23 mouse cellular contexts compared by ENCODE assay signal in genomic region chr9:65807818-65808217, GRCm38 (mm10).
"Had no signal": no experiment of that assay in that cellular context is flagged by ENCODE, and none has a peak within 500 bp of the region (broad histone marks: within the 10 kb centered on the region; RNA-seq: fewer than 3 reads in every experiment).

No protein-coding gene starts in this region.

- H3K27me3 ChIP-seq: kidney, embryonic 15.5 days; limb, embryonic 13.5 days; liver, embryonic 12.5 days; liver, embryonic 15.5 days; lung, embryonic 15.5 days; megakaryocyte, embryonic 14.5 days; midbrain, embryonic 13.5 days; neural tube, embryonic 13.5 days; stomach, embryonic 15.5 days had no signal

- H3K36me3 ChIP-seq: kidney, embryonic 15.5 days; limb, embryonic 13.5 days; liver, embryonic 12.5 days; liver, embryonic 15.5 days; lung, embryonic 15.5 days; midbrain, embryonic 13.5 days; neural tube, embryonic 13.5 days; stomach, embryonic 15.5 days had no signal

- H3K27ac ChIP-seq: kidney, embryonic 15.5 days; limb, embryonic 10.5 days; limb, embryonic 13.5 days; liver, embryonic 12.5 days; liver, embryonic 15.5 days; lung, embryonic 15.5 days; midbrain, embryonic 10.5 days; midbrain, embryonic 13.5 days; stomach, embryonic 15.5 days had no signal

- ATAC-seq: liver, embryonic 12.5 days; midbrain, embryonic 13.5 days; midbrain, embryonic 16.5 days had no signal

- DNase-seq: kidney, postnatal 10 days; kidney, postnatal 36 days; layer of hippocampus, adult 9-11 months; liver; lung, adult 18-20 months; lung, postnatal 36 days; retina, postnatal 1 day; right cerebral cortex, postnatal 25 days; spleen, adult 18-20 months; thymus, postnatal 25 days had no signal

- H3K9me3 ChIP-seq: kidney, embryonic 15.5 days; limb, embryonic 10.5 days; limb, embryonic 13.5 days; liver, embryonic 12.5 days; liver, embryonic 15.5 days; lung, embryonic 15.5 days; megakaryocyte, embryonic 14.5 days; midbrain, embryonic 10.5 days; midbrain, embryonic 13.5 days; neural tube, embryonic 13.5 days; stomach, embryonic 15.5 days had no signal

- H3K4me2 ChIP-seq: kidney, embryonic 15.5 days; limb, embryonic 13.5 days; liver, embryonic 12.5 days; liver, embryonic 15.5 days; lung, embryonic 15.5 days; midbrain, embryonic 13.5 days; neural tube, embryonic 13.5 days; stomach, embryonic 15.5 days had no signal

- H3K9ac ChIP-seq: kidney, embryonic 15.5 days; limb, embryonic 13.5 days; liver, embryonic 12.5 days; liver, embryonic 15.5 days; lung, embryonic 15.5 days; midbrain, embryonic 13.5 days; neural tube, embryonic 13.5 days; stomach, embryonic 15.5 days had no signal

- H3K4me1 ChIP-seq: limb, embryonic 10.5 days; lung, embryonic 15.5 days; stomach, embryonic 15.5 days had no signal

- H3K4me3 ChIP-seq: kidney, embryonic 15.5 days; limb, embryonic 10.5 days; limb, embryonic 13.5 days; liver, embryonic 12.5 days; liver, embryonic 15.5 days; lung, embryonic 15.5 days; megakaryocyte, embryonic 14.5 days; midbrain, embryonic 10.5 days; midbrain, embryonic 13.5 days; myocyte; neural tube, embryonic 13.5 days; stomach, embryonic 15.5 days had no signal
